Mouse (Mus musculus) monocyte, adult 2 months (primary cell): ENCODE results near the gene Ubn1.

Experiments
- DNase-seq, 2 experiments: peaks; one replicate each; pipeline ENCODE4 v3.0.0; 2022; ENCODE audit warnings: low spot score in 2 of 2, low read depth in 1 of 2

Gene Ubn1

DNA sequence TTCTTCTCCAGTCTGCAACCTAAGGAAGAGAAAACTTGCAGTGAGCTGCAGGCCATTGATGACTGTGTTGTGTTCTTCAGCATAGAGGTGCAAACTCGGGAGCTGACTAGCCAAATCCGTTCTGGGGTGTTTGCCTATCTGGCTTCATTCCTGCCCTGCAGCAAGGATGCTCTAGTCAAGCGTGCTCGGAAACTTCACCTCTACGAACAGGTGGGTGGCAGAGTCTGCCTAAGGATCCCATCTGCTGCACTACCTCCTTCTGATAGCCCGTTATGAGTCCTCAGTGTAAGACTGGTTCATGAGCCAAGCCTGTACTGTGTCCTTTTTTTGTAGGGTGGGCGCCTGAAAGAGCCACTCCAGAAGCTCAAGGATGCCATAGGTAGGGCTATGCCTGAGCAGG, 22.1 kb downstream of the Ubn1 start:
- no peak for DNase-seq

DNA sequence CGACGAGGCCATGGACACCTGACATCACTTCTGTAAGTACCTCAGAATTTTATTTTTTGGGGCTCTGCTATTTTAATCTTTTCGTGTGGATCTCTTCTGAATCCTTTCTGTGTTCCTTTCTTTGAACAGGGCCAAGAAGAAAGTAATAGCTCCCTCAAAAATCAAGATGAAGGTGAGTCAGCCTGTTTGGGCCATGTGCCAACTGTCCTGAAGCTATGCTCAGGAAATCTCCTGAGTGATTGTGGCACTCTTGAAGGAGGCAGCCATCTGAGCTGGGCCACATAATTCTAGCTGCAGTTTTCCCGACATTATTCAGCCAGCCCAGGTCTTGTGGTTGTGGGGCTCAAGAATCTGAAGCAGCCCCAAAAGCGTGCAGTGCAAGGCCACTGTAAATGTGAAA, 24.5 kb downstream of the Ubn1 start:
- no peak for DNase-seq

GRCm38 (mm10) chr16:5085196-5085595, 35.3 kb downstream of the Ubn1 start:
- DNase-seq = no peak

GRCm38 (mm10) chr16:5086179-5086578, 36.3 kb downstream of the Ubn1 start:
- DNase-seq = no peak

GRCm38 (mm10) chr16:5089021-5089420, 39.2 kb downstream of the Ubn1 start:
- no peak for DNase-seq

GRCm38 (mm10) chr16:5093285-5093684, 43.4 kb downstream of the Ubn1 start:
- no peak for DNase-seq

DNA sequence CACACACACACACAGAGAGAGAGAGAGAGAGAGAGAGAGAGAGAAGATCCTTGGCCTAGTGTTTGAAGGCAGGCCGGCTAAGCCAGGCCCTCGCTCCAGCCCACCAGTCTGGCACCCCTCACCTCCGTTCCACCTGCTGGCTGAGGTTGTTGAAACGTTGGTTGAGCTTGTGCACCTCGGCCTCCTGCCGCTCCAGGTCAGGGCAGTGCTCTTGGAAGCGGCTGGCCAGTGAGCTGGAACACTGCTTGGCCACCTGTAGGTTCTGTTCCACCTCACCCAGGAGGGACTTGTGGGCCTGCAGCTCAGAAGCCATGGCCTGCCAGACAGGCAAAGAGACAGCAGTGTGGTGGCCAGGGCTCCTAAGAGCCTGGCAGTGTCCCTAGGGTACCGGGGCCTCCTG, 46.6 kb downstream of the Ubn1 start:
- no peak for DNase-seq

DNA sequence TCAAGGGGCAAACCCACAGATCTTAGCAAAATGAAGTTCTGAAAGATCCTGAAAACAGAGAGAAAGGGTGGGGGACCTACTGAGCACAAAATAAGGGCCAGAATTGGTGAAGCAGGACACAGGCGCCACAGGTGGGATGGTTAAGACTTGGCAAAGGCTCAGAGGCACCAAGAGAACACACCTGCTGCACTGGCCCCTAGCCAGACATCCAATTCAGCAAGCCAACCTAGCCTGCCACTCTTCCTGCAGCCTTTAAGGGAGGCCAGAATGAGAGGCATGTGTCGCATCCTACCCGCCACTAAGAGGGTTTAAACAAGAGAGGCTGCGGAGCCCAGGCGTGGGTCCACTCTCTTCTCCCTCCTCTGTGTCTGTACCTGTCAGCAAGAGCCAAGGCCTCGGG, 51.1 kb downstream of the Ubn1 start:
- DNase-seq = no peak

DNA sequence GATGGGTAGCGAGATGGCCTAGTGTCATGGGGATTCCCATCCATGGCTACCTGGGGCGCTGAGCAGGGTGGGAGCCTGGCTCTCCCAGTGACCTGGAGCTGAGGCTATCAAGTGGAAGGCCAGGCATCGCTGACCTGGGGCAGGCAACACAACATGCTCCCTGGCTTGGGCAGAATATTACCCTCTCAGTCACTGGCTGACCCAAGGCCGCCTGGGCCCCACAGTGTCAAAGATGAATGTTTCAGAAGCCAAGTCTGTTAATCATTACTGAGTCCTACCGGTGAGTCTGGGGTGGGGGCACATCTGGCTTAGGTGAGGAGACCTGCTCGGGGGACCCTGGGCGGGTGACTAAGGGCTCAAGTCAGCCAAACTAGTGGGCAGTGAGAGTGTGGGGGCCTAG, 60.0 kb downstream of the Ubn1 start:
- no peak for DNase-seq

DNA sequence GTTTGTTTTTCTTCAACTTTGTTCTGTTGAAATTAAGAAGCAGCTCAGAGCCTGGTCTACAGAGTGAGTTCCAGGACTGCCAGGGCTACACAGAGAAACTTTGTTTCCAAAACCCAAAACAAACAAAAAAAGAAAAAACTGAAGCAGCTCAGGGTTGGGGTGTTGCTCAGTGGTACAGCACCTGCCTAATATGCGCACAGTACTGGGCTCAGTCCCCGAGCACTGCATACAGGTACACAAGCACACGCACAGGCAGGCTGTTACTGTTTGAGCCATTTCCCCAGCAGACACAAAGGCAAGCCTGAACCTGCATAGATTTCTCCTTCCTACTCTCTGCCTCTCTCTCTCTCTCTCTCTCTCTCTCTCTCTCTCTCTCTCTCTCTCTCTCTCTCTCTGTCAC, 61.2 kb downstream of the Ubn1 start:
- DNase-seq = no peak

GRCm38 (mm10) chr16:5113002-5113550, 63.2 kb downstream of the Ubn1 start:
- DNase-seq = no peak

GRCm38 (mm10) chr16:5113582-5113981, 63.7 kb downstream of the Ubn1 start:
- DNase-seq = no peak

DNA sequence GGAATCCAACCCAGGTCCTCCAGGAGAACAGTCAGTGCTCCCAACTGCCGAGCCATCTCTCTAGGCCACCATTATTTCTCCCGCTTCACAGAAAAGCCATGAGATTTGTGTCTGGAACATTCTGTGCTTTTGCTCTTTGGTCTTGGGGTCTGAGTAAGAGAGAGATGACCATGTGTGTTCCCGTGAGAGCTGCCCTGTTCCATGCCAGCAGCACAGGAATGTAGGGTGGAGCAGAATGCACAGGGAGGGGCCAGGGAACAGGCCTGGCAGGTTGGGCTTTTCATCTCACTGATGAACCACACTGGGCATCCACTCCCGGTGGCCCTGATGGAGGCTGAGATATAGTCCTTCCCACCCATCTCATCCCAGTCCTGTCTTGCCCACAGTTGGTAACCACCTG, 69.5 kb downstream of the Ubn1 start:
- DNase-seq = no peak

- no peak for DNase-seq
Observed at GRCm38 (mm10) chr16:5119845-5120244, 70.0 kb downstream of the Ubn1 start.

DNA sequence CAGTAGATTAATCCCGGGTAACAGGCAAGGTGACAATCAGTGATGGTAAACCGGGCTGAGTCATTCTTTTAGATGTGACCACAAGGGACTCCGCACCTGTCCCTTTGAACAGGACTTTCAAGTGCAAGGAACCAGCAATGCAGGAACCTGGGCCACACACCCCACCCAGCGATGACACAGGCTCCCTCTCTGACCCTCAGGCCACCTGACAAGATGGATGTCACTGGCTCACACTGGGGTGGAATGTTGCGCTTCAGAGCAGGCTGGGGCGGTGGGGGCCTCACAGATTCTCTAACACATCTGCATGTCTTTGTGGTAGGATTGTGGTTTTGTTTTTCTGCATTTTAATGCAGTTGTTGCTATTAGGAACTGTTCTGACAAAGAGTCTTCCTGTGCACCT, 73.6 kb downstream of the Ubn1 start:
- DNase-seq = no peak

DNA sequence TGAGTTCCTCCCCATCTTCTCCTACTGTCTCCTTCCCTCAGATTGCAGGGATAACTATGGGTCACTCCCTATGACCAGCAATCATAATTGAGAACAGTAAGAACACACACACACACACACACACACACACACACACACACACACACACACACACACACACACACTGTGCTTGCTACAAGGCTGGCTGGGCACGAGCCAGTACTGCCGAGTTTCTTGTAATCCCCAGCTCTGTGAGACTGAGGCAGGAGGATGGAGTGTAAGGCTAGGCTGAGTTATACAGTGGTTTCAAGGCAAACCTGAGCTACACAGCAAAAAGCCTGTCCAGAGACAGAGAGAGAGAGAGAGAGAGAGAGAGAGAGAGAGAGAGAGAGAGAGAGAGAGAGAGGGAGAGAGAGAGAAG, 80.3 kb downstream of the Ubn1 start:
- no peak for DNase-seq

- no peak for DNase-seq
Observed at GRCm38 (mm10) chr16:5130766-5131165, 80.9 kb downstream of the Ubn1 start.

DNA sequence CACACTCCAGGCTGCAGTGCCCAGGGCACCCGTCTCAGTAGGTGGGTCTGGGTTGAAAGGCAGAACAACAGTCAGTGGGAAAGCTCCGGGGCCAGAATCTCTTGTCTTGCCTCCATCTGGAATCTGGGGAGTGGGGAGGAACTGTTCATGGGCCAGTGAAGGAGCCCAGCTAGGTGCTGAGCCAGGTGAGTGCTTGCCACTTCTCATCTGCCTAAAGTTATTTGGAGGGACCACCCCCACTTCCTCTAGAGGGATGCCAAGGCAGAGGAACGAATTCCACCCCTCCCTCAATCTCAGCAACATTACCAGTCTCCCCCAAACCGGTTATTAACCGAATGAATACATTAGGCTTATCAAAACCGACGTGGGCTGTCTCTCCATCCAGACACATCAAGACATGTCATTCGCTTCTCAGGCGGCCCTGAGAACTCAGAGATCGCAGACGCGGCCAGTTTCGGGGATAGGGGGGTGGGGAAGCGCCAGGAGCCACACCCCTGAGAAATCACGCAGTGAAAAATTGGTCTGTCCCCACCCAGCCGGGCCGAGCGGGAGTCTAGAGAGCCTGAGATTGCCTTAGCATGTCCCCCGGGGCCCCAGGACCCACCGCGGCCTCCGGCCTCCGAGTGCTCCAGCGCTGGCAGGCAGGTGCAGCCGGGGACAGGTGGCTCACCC, 81.5 kb downstream of the Ubn1 start:
- DNase-seq = no peak

- no peak for DNase-seq
Observed at GRCm38 (mm10) chr16:5132401-5132801, 82.5 kb downstream of the Ubn1 start, which contains the start of gene Ppl. Ppl (minus strand) TSS chr16:5132421.

DNA sequence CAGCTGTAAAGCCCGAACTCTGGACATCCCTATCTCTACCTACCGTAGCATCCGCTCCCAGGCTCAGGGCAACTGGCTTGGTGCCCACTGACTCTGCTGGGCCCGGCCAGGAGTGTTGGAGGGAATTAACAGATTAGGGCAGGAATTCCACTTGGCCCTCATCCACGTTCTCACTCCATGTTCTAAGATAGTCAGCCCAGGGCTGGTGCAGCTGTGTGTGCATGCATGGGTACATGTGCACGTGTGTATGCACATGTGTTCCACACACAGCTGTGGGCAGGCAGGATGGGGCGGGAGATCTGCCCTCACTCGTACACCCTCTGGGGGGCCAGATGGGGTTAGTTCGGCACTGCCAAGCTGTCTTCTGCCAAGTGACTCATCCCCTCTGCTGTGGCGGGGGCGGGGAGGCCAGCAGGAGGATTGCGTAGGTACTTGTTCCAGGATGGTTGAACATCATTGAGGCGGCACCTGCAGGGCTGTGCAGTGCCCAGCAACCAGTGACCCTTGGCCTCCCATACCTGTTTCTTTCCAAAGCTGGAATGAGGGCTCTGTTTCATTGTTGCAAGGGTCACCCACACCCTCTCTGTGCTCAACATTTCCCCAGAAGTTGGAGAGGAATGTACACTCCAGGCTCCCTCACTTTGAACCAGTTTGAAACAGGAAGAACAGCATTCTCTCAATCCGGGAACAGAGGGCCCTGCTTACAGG, 84.9 kb downstream of the Ubn1 start:
- no peak for DNase-seq

DNA sequence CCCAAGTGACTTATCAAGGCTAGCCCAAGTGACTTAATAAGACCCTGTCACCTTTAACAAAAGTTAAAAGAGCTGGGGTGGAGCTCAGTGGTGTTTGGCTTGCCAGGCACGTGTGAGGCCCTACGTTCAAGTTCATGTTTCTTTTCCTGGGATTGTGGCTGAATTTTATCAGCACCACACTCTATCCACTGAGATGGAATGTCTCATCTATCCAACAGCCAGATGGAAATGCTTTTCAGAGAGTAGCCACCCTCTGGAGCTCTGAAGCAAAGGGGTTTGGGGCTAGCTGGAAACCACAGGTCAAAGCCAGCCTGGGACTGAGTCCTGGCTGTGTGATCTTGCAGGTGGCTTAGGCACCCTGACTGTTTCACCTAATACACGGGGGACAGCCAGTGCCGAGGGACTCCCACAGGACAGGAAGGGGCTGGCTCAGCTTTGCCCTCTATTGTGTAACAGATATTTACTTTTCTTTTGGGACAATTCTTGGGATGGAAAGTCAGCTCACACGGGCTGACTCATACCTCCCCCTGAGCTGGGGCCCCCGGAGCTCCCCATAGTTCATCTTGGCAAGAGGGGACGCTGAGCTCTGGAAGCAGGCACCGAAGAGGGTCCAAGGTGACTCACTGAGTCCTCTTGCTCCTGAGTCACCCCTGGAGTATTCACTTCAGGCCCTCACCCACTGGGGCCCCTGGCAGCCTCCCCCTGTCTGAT, 85.8 kb downstream of the Ubn1 start:
- no peak for DNase-seq
